Mouse (Mus musculus): ENCODE measurements around the gene Rln1. TPM values are rescaled to one million over a fixed set of nuclear protein-coding genes. Genes with fewer than 3 reads are reported as not detected.

Rln1 gene
- total RNA-seq, 2 experiments from 2014 or later, result not detected

DNA sequence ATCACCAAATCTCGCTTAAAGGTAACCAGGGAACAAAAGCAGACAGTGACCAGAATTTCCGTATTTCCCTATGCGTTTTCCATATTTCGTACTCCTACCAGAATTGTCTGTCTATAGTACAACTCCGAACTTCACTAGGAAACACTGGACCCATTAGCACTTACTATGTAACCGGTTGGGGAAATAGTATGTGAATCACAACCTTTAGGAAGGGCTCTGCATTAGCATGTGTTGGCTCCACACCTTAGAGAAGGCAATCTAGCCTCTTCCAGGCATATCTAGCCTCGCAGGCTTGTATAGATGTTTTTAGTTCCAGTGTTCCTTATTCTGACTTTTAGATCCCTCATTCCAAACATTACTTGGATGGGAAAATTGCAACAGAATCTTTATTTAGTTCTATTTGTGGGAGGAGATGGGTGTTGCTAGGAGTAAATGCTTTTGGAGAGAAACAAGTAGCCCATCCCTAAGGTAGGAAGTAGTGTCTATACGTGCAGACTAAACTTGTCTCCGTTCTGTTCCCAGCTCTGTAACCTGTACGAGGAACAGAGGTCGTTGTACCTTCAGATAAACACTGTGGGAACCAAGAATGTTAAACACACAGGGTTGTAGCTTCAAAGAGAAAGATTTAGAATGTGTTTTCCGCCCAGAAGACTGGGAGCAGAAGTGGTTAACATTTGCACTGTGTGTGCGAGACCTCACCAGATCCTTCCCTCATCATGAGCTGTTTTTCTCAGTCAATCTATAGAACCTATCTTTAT is 27.9 kb upstream of the Rln1 start:
- no peak for DNase-seq
- intact Hi-C loops (cut with DNase I), result loop anchor here (5.0 kb wide), 1 partner anchor 200 kb away; no protein-coding TSS in a partner anchor

DNA sequence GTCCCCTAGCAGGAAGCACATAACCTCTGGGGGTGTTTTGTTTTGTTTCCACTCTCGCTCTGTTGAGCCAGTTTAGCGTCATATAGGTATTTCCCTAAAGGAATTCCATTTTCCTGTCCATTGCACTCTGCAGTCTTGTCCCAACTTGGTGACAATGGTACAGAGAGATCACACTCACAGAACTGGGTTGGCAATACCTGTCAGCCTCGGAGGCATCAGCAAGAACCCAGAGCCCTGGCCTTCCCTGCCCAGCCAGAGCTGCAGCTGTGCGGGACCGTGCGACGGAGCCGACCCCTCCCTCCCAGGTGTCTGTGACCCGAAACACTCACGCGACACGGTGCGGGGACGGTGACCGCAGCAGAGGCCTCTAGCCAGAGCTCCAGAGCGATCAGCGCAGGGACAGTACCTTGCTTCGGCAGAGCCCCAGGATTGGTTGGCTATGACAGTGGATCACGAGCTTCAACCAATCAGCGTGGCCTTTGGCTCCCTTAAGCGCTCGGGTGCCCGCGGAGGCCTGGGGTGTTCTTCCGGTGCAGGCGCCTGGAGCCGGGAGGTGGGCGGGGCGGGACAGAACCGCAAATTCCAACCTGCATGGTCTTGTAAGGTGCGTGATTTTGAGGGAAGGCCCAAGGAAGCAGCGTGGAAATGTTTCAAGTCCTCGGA is 27.1 kb upstream of the Rln1 start:
- intact Hi-C loops (cut with DNase I), result loop anchor here (5.0 kb wide), 1 partner anchor 201 kb away; no protein-coding TSS in a partner anchor
- peak; percentile 89 to 90 for DNase-seq

- intact Hi-C loops (cut with DNase I), result loop anchor here (5.0 kb wide), 1 partner anchor 202 kb away; no protein-coding TSS in a partner anchor
- no peak for DNase-seq
Observed at GRCm38 (mm10) chr19:29360251-29360650, 25.8 kb upstream of the Rln1 start.

DNA sequence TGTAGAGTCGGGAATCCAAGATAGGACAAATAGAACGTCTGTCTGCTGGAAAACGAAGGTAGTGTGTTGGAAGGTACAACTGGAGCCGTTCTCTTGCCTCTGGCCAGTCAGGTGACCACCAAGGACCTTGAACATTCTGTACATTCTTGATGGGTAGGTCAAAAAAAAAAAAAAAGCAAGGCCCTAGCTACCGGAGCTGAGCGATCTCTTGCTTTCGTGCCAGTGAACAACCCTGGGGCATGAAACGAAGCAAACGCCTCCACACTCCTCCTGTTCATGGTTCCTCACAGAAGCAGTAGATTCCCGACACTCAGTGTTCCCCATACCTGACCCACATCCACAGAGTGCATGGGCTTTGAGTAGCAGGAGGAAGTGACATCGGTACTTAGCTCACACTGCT is 21.8 kb upstream of the Rln1 start:
- intact Hi-C loops (cut with DNase I), result loop anchor here (5.0 kb wide), 1 partner anchor 104 kb away; the partner anchor contains the start of gene Jak2
- DNase-seq, result no peak

DNA sequence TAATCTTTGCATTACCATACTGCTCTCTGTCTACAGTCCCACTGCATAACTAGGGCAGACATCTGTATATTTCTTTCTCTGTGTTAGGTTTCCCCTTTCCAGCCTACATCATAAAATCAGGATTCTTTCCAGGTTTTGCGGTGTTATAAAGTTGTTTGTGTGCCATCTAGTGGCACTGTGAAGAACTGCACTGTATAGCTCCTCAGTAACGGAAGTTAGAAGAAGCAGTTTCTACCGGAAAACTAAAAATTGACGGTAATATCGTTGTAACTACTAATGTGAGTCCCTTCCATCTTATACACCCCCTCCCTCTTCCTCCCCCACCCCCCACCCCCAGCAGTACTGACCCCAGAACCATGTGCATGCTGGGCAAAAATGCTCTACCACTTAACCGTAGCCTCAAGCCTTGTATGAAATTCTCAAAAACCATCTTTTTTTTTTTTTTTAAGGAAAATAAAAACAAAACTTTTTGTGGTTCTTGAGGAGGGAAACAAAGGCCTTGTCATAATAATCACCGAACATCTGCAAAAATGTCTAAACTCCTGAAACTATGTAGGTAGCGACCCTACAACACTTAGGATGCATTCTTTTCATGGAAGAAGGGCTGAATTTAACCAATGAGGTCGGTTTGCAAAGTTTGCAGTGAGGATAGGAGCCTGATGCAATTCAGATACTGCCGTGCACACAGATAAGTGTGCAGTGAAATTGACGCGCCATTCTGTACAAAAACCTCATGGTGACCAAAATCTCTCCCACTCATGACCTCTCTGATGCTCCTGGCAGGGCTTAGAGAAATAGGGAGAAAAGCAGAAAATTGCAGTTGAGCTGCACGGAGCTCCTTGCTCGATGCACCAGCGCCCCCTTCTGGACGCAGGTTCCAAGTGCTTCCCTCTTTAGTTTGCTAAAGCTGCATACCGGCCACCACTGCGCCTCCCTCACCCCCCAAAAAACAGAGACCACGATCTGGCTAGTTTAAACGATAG is 20.7 kb upstream of the Rln1 start:
- DNase-seq, result peak; percentile 90 to 93
- intact Hi-C loops (cut with DNase I), result loop anchor here (1.0 to 5.0 kb wide), 6 partner anchors 58 to 579 kb away; partner anchors contain the start of gene Jak2

DNA sequence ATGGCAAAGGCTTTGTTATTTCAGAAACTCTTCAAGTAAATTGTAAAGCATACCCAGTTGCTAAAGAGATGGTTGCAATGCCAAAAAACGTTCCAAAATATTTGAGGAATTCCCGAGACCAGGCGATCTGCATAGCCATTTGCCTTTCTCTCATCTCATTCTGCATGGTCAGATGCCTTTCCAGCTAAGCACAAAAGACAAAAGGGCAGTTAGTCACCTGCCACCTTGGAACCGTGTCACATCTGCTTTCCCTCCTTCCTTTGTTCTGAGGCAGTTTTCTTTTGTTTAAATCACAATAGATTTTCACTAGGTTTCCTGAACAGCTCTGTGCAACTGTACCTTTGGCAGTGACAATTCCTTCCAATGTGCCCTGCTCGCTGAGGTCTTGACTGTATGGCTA is 16.5 kb upstream of the Rln1 start:
- no peak for DNase-seq
- intact Hi-C loops (cut with DNase I), result loop anchor here (5.0 kb wide), 1 partner anchor 54 kb away; no protein-coding TSS in a partner anchor

DNA sequence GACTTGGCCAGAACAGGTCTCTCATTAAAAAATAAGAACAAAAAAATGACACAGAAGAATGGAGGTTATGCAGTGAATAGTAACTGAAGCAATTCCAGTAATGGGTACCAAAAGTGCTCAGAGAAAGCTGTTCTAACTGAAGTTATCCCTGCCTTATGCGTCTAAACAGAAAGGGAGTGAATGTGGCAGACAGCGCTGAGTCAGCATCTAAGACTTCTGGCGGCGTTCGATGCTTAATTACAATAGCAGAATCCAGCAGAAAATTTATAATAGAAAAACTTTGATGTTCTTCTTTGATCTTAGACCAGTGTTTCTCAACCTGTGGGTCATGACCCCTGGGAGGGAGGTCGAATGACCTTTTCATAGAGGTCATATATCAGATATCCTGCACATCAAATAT is 11.2 kb upstream of the Rln1 start:
- DNase-seq, result no peak

DNA sequence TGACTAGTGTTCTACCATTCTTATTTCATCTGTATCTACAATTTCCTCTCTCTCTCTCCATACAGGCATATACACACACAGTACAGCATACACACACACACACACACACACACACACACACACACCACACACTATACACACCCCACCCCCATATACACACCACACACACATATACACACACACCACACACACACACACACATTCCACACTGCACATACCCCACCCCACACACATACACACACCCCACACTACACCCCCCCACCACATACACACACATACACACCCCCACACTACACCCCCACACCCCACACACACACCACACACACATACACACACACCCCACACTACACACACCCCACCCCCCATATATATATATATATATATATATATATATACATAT is 10.4 kb upstream of the Rln1 start:
- no peak for DNase-seq
- intact Hi-C loops (cut with DNase I), result no loop called here

More for the DNA sequence above, 11.2 kb upstream of the Rln1 start:
- intact Hi-C loops (cut with DNase I), result no loop called here

GRCm38 (mm10) chr19:29342281-29342680 is 7.8 kb upstream of the Rln1 start:
- intact Hi-C loops (cut with DNase I), result no loop called here

GRCm38 (mm10) chr19:29341029-29341428 is 6.6 kb upstream of the Rln1 start:
- intact Hi-C loops (cut with DNase I), result no loop called here
- no peak for DNase-seq

More at GRCm38 (mm10) chr19:29342281-29342680, 7.8 kb upstream of the Rln1 start:
- no peak for DNase-seq

GRCm38 (mm10) chr19:29336624-29337023 is 2.2 kb upstream of the Rln1 start:
- intact Hi-C loops (cut with DNase I), result no loop called here
- DNase-seq, result no peak

GRCm38 (mm10) chr19:29326822-29327552 is 7.5 kb downstream of the Rln1 start:
- intact Hi-C loops (cut with DNase I), result no loop called here
- no peak for DNase-seq

DNA sequence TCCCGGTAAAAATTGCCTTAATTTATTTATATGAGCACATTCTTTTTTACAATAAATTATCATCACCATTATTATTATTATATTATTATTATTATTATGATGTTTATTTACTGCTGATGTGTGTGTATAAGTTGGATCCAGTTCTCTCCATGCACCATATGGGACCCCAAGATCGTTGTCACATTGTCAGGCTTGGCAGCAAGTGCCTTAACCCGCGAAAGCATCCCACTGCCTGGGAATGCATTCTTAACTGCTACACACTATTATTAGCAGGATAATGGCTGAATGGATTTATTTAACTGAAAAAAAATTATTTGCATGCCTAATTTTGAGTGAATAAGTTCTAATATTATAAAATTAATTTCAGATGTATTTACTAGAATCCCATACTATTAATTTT is 8.1 kb downstream of the Rln1 start:
- DNase-seq, result no peak
- intact Hi-C loops (cut with DNase I), result no loop called here

DNA sequence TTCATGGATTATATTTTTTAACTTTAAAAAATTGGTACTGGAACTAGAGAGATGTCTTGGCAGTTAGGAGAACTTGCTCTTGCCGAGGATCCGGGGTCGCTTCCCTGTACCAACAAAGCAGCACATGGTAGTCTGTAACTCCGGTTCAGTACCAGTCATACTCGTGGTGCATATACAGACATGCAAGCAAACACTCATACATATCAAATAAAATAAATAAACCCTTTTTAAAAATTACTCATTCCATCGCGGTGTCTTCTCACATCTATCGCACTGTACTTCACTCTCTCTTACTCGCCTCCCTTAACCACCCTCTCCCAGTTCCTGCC is 8.7 kb downstream of the Rln1 start:
- intact Hi-C loops (cut with DNase I), result no loop called here

GRCm38 (mm10) chr19:29325053-29325851 is 9.2 kb downstream of the Rln1 start, which contains the start of gene Insl6:
Insl6 (minus strand) TSS chr19:29325356.
- peak; percentile 76 to 82 for DNase-seq
- intact Hi-C loops (cut with DNase I), result no loop called here

More for the DNA sequence above, 8.7 kb downstream of the Rln1 start:
- DNase-seq, result no peak

DNA sequence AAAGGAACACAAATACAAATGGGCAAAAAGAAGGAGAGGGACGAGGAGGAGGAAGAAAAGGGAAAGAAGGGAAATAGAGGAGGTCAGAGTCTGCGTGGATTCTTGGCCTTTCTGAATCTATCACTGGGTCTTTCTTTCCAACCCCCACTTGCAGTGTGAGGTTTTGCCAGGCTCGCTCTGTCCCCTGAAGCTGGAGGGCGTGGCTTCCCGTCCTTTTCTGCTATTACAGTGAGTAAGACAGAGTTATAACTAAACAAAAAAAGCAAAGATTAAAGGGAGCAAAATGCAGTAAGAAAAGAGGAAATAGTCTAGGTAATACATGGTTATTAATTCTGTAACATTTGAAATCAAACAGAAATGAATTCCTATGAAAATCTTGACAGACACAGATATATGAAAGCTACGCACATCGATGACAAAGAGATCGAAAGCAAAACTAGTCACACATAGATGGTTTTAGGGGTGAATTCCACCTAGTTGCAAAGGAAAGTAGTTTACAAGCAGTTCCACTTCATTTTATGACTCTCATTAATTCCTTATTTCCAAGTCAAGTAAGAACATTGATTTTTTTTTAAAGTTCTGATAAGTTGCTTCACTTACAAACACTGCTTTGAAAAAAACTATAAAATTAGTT is 10.9 kb downstream of the Rln1 start:
- DNase-seq, result no peak
- intact Hi-C loops (cut with DNase I), result no loop called here

GRCm38 (mm10) chr19:29312661-29313060 is 21.8 kb downstream of the Rln1 start:
- no peak for DNase-seq
- intact Hi-C loops (cut with DNase I), result no loop called here

DNA sequence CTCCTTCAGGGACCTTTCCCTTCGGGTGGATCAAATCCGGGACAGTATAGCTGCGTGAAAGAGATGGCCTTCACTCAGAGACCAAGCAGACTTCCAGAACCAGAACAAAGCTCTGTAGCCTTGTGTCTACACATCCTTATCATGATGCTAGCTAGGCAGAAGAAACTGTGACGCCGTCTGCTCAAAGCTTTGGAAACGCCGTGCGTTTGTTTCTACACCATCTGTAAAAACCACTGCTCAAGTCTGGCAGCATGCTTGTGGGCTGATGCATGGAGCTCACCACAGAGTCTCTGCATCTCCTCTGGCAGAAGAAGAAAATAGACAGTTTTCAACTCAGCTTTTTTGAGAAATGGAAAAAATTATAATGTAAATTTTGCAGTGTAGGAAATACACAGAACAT is 22.7 kb downstream of the Rln1 start:
- no peak for DNase-seq
- intact Hi-C loops (cut with DNase I), result no loop called here

DNA sequence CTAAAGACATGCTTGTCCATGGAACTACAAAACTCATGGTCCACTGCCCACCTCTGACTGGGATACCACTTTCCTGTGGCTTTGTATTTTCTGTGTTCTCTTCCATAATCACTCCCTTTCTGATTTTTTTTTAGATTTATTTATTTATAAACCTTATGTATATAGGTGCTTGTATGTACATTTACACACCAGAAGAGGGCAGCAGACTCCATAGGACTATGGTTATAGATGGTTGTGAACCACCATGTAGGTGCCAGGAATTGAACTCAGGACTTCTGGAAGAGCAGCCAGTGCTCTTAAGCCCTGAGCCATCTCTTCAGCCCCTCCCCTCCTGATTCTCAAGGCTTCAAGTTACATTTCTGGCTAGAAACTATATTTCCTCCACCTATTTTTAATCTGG is 25.6 kb downstream of the Rln1 start:
- intact Hi-C loops (cut with DNase I), result no loop called here
- DNase-seq, result no peak

All from heart, postnatal 14 days (tissue).